Mouse (Mus musculus) lung, postnatal 0 days (tissue): ENCODE measurements at regions not wholly inside any gene's neighbourhood (a gene's known extent, or its start where the extent isn't known, plus 50 kb on each side); places are given as distances from the start of the nearest gene placed in this dataset.

Experiments used
- CTCF ChIP-seq: IDR thresholded peaks from 2 replicates; pipeline ENCODE4 v1.5.1; 2016; ENCODE audit warnings: antibody characterized with exemption, mild to moderate bottlenecking
- EP300 ChIP-seq: IDR thresholded peaks from 2 replicates; pipeline ENCODE4 v1.6.1; 2016; ENCODE audit warnings: antibody characterized with exemption, mild to moderate bottlenecking, control low read depth

GRCm38 (mm10) chr1:133482891-133483290 is 58.7 kb upstream of the Sox13 start:
- TF ChIP-seq CTCF = no peak
- TF ChIP-seq EP300 = no peak
